Mouse (Mus musculus) megakaryocyte, embryonic 14.5 days (primary cell): ENCODE data around the gene Cbarp.

Experiments
- FLI1 ChIP-seq: IDR thresholded peaks from 2 replicates; pipeline ENCODE4 v1.6.1; 2012; ENCODE audit warnings: low read length, inconsistent platforms, mixed read lengths
- GATA1 ChIP-seq: IDR thresholded peaks from 3 replicates; pipeline ENCODE4 v1.6.1; 2012; ENCODE audit warnings: mixed read lengths, low read length, inconsistent platforms, borderline replicate concordance

DNA sequence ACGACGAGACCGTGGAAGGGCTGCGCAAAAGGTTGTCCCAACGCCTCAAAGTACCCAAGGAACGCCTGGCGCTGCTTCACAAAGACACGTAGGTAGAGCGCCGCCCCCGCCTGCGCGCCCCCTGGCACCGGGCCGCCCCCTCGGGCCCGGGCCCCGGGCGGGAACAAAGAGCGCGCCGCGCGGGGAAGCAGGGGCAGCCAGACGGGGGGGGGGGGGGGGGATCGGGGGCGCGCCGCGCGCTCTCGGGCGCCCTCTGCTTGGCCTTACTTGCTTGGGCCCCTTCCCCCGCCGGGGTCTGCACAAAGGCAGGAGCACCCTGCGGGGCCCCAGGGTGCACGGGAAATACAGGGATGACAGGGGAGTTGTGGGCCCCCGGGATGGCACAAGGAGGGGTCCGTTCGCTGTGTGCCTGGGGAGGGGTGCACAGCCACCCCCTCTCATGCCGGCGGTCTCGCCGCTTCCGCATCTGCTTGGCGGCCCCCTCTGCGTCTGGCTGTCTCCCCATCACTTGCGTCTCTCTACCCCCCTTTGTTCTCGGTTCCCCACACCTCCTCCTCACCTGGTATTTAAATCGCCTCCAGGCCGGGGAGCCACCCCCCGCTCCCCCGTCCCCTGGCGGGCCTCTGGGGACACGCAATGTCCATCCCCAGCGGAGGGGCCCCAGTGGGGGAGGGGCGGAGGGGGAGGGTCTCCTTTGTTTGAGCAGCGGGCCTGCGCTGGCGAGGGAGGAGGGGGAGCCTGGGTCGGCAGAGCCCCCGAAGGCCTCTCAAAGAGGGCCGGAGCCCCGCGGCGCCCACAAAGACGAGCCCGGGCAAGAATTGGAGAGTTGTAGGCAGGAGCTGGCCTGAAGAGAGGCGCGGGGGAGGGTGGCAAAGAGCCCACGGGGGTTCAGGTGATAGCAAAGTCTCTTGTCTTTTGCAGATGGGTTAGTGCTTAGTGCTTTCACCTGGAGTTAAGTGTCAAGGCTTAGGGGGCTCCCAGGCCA, 9.9 kb upstream of the Cbarp start:
- TF ChIP-seq FLI1 (no peak), GATA1 (no peak)
